Mouse (Mus musculus) neural tube, embryonic 15.5 days (tissue): Measurements from ENCODE around the gene Celsr2. TPM values are rescaled to one million over a fixed set of nuclear protein-coding genes. Genes with fewer than 3 reads are reported as not detected.

ENCODE experiments used
- ATAC-seq: fragments of 200-750 bp; cut with Nextera tagmentation; 2 replicates; pipeline ENCODE4 v1.8.0; 2017; ENCODE audit warnings: mild to moderate bottlenecking, moderate TSS enrichment, moderate library complexity; ENCODE audit not compliant: low FRiP score
- H3K27ac ChIP-seq: fragments of 300-500 bp; sonication (generic); replicated peaks from 2 replicates; pipeline ENCODE4 v1.5.1; 2015; ENCODE audit warnings: mild to moderate bottlenecking, inconsistent platforms
- H3K27me3 ChIP-seq: fragments of 300-500 bp; sonication (generic); replicated peaks from 2 replicates; pipeline ENCODE4 v1.6.1; 2015; ENCODE audit warnings: inconsistent platforms
- H3K36me3 ChIP-seq: fragments of 300-500 bp; sonication (generic); 2 replicates; pipeline ENCODE4 v1.6.1; 2015; ENCODE audit warnings: inconsistent platforms
- H3K4me1 ChIP-seq: fragments of 300-500 bp; sonication (generic); 2 replicates; pipeline ENCODE4 v1.6.1; 2015; ENCODE audit warnings: inconsistent platforms
- H3K4me2 ChIP-seq: fragments of 300-500 bp; sonication (generic); 2 replicates; pipeline ENCODE4 v1.6.1; 2015; ENCODE audit warnings: inconsistent platforms, mild to moderate bottlenecking, moderate library complexity
- H3K4me3 ChIP-seq: fragments of 300-500 bp; sonication (generic); replicated peaks from 2 replicates; pipeline ENCODE4 v1.5.1; 2015; ENCODE audit warnings: mild to moderate bottlenecking, inconsistent platforms
- H3K9ac ChIP-seq: fragments of 300-500 bp; sonication (generic); replicated peaks from 2 replicates; pipeline ENCODE4 v1.6.1; 2015; ENCODE audit warnings: mild to moderate bottlenecking, inconsistent platforms
- H3K9me3 ChIP-seq: fragments of 300-500 bp; sonication (generic); replicated peaks from 2 replicates; pipeline ENCODE4 v1.6.1; 2016; ENCODE audit warnings: inconsistent platforms
- WGBS: fragments of 180-500 bp; shearing (Covaris S2); methylation state at CpG from one replicate; pipeline ENCODE4 v1.1.7; 2015; ENCODE audit warnings: mixed read lengths; 5-methylcytosine and 5-hydroxymethylcytosine counted together
- polyA plus RNA-seq: library from polyadenylated mRNA; unstranded; fragments of >200 nt; fragmentation: Nextera tagmentation; extraction: Ambion mirVana; gene quantifications from 2 replicates; pipeline ENCODE4 v1.2.1, GENCODE M21; 2015

Gene Celsr2
- polyA plus RNA-seq, 1 experiment from 2014 or later: 35.0 TPM

GRCm38 (mm10) chr3:108410359-108410714 lies 5.0 kb downstream of the Celsr2 start:
- Histone ChIP-seq H3K4me3 (peak overlapping the region; percentile 37), H3K4me1 (peaks cover 90% of the 10 kb centered on the region), H3K4me2 (peak overlapping the region; percentile 76), H3K27me3 (no peaks in the 10 kb centered on the region), H3K36me3 (peaks cover 41% of the 10 kb centered on the region), H3K9me3 (no peaks in the 10 kb centered on the region), H3K27ac (peak overlapping the region; percentile 85), H3K9ac (peak overlapping the region; percentile 63)
- peak; percentile 25; the same call in 1 of the 2 replicates for ATAC-seq
- 6% methylated on average over 5 of the region's 5 CpGs for WGBS

DNA sequence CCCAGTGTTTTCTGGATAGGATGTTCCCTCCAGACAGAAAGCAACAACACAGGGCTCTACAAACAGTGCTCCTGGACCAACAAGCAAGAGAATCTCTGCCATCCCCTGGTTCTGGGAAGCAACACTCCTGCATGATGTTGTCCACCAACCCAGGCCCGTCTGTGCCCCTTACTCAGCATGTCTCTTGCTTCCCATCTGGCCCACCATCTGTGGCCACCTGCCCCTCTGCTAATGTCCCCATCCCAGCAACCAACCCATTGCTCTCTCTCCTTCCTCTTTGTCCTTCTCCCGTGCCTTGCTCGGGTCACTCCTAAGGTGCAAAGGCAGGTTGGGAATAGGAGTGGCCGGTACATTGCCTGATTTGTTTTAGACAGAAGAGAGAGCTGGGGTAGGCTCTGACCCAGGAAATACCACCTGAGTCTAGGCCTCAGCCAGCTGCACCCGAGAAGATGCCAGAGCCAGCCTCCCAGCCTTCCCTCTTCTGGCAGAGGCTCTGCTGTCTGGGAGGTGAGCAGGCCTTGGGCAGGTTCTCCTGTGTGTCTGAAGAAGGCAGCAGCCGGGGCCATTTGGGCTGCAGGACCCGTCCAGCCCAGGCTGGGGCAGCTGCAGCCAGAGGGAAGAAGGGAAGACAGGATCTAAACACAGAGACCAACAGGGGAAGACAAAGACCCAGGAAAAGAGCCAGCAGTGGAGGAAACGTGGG lies 5.5 kb downstream of the Celsr2 start:
- Histone ChIP-seq H3K9me3 (no peaks in the 10 kb centered on the region), H3K4me2 (peak overlapping the region; percentile 76), H3K27me3 (no peaks in the 10 kb centered on the region), H3K36me3 (peaks cover 45% of the 10 kb centered on the region), H3K27ac (peak overlapping the region; percentile 85), H3K4me3 (peak overlapping the region; percentile 37), H3K4me1 (peaks cover 88% of the 10 kb centered on the region), H3K9ac (peak overlapping the region; percentile 63)
- ATAC-seq: peak; percentile 1; the same call in 1 of the 2 replicates
- 14% methylated on average over 8 of the region's 8 CpGs for WGBS

DNA sequence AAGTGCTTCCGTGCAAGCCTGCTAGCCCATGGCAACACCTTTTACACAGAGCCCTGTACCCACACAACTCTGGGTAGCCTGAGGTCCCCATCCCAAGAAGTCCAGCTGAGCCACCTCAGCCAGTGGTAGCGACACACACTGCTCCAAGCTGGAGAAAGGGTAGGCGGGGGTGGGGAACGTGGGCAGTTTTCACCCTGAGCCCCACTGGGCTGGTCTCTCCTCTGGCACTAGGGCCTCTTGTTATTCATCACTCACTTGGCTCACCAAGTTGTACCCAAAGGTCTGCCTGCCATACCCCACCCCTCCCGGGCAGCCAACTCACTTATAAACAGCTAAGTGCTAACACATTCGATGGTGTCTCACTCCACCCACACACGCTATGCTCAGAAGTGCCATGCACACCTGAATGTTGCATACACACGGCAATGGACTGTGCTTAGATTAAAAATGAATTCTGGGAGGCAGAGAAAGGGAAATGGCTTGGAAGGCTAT lies 6.8 kb downstream of the Celsr2 start:
- H3K4me3 ChIP-seq: no peak overlapping the region
- no peak overlapping the region for H3K9ac ChIP-seq
- H3K36me3 ChIP-seq: peaks cover 48% of the 10 kb centered on the region
- peak overlapping the region; percentile 76 for H3K4me2 ChIP-seq
- no peaks in the 10 kb centered on the region for H3K9me3 ChIP-seq
- H3K27ac ChIP-seq: no peak overlapping the region
- no peaks in the 10 kb centered on the region for H3K27me3 ChIP-seq
- H3K4me1 ChIP-seq: peaks cover 76% of the 10 kb centered on the region
- 84% methylated on average over 8 of the region's 8 CpGs for WGBS
- no peak for ATAC-seq

DNA sequence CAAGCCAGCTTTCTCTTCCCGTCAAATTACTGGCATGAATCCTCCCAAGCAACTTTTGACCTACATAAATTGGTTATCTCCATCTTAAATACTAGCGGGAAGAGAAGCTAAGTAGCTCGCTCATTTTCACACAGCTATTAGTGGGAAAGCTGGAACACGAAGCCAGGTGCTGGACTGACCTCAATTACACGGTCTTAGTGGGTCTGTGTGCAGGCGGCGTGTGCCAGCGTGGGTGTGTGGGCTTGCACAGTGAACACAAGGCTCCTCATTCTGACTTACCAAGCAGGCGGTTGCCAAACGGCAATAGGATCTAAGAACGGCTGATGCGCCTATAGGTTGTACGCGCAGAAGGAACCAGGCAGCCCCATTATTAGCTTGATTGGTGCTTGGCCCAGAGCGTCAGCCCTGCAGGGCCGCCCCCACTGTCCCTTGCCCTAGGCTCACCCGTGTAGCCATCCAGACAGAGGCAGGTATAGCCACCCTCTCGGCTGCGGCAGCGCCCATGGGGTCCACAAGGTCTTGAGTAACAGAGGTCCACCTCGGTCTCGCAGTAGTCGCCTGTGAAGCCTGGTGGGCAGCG lies 9.0 kb downstream of the Celsr2 start:
- Histone ChIP-seq H3K9me3 (no peaks in the 10 kb centered on the region), H3K4me3 (no peak overlapping the region), H3K27me3 (no peaks in the 10 kb centered on the region), H3K27ac (peak overlapping the region; percentile 23; the same call in 1 of the 2 replicates), H3K4me1 (peaks cover 65% of the 10 kb centered on the region), H3K4me2 (no peak overlapping the region), H3K9ac (no peak overlapping the region), H3K36me3 (peaks cover 43% of the 10 kb centered on the region)
- ATAC-seq: no peak
- 63% methylated on average over 24 of the region's 24 CpGs for WGBS

GRCm38 (mm10) chr3:108405536-108406305 lies 9.6 kb downstream of the Celsr2 start:
- Histone ChIP-seq H3K36me3 (peaks cover 50% of the 10 kb centered on the region), H3K9me3 (no peaks in the 10 kb centered on the region), H3K4me3 (no peak overlapping the region), H3K4me2 (no peak overlapping the region), H3K27ac (peak overlapping the region; percentile 23; the same call in 1 of the 2 replicates), H3K9ac (no peak overlapping the region), H3K27me3 (no peaks in the 10 kb centered on the region), H3K4me1 (peaks cover 58% of the 10 kb centered on the region)
- ATAC-seq: no peak
- WGBS: 35% methylated on average over 14 of the region's 14 CpGs

DNA sequence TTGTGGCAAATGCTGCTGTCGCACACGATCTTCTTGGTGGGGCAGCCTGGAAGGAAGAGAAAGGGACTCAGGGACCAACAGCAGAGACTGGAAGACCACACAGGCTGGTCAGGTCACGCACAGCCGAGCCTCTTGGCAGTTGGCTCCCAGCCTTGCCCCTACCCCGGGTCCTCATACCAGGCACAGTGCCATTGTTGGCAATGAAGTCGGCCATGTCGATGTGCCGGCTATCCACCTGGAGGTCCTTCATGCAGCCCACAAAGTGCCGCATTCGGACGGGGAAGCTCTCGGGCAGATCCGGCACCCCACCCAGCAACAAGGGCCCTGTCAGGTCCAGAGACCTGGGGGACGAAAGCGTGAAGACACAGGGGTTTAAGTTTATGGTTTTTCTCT lies 12.8 kb downstream of the Celsr2 start:
- Histone ChIP-seq H3K4me1 (peaks cover 31% of the 10 kb centered on the region), H3K27ac (peak overlapping the region; percentile 46), H3K9me3 (no peaks in the 10 kb centered on the region), H3K27me3 (no peaks in the 10 kb centered on the region), H3K4me2 (no peak overlapping the region), H3K9ac (no peak overlapping the region), H3K36me3 (peaks cover 79% of the 10 kb centered on the region), H3K4me3 (no peak overlapping the region)
- peak; percentile 15; the same call in 1 of the 2 replicates for ATAC-seq
- 68% methylated on average over 15 of the region's 15 CpGs for WGBS

DNA sequence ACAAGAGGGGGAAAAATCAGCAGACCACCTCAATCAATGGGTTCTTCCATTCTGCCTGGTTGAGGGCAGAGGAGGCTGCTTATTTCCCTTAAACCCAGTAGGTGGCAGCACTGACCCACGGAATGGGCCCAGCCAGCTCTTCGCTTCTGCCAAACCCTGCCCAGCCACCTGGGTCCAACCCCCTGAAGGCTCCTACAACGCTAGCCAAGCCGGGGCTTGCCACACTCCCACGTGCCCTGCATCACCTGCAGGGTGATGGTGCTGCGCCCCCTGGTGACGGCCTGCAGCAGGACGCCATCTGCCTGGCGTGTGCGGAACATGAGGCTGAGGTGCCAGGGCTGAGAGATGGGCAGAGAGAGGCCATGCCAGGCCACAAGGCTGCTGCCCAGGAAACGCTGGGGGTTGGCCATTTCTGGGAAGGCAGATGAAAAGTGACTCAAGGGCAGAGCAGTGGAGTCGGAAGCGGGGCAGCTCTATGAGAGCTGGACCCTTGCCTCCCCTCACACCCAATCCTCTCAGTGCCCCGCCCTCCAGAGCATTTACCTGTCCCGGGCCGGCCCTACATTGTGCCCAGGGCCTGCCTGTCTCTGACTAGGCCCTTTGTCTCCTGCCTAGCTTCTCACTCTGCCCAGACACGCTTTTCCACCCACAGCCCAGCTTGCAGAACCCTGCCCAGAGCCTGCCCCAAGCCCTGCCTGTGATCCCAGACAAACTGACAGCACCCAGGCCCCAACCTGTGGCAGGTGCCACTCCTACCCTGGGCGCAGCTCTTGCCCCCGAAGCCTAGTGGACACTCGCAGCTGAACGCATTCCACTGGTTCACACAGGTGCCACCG lies 13.4 kb downstream of the Celsr2 start:
- 39% methylated on average over 22 of the region's 22 CpGs for WGBS
- no peak overlapping the region for H3K9ac ChIP-seq
- ATAC-seq: peak; percentile 86

GRCm38 (mm10) chr3:108400442-108400841 lies 14.9 kb downstream of the Celsr2 start:
- Histone ChIP-seq H3K27me3 (no peaks in the 10 kb centered on the region), H3K9me3 (no peaks in the 10 kb centered on the region), H3K4me3 (no peak overlapping the region), H3K4me2 (no peak overlapping the region), H3K27ac (no peak overlapping the region), H3K9ac (no peak overlapping the region), H3K36me3 (peaks cover 84% of the 10 kb centered on the region), H3K4me1 (peaks cover 15% of the 10 kb centered on the region)
- 92% methylated on average over 5 of the region's 5 CpGs for WGBS
- no peak for ATAC-seq

More for the DNA sequence above, 13.4 kb downstream of the Celsr2 start:
- Histone ChIP-seq H3K27ac (peak overlapping the region; percentile 46), H3K9me3 (no peaks in the 10 kb centered on the region), H3K36me3 (peaks cover 81% of the 10 kb centered on the region), H3K4me3 (no peak overlapping the region), H3K4me1 (peaks cover 30% of the 10 kb centered on the region), H3K27me3 (no peaks in the 10 kb centered on the region), H3K4me2 (no peak overlapping the region)

- H3K27me3 ChIP-seq: no peaks in the 10 kb centered on the region
- H3K4me3 ChIP-seq: no peak overlapping the region
- no peak overlapping the region for H3K9ac ChIP-seq
- H3K4me2 ChIP-seq: no peak overlapping the region
- no peaks in the 10 kb centered on the region for H3K9me3 ChIP-seq
- peaks cover 11% of the 10 kb centered on the region for H3K4me1 ChIP-seq
- WGBS: 93% methylated on average over 9 of the region's 9 CpGs
- peaks cover 87% of the 10 kb centered on the region for H3K36me3 ChIP-seq
- ATAC-seq: no peak
- no peak overlapping the region for H3K27ac ChIP-seq
Measured at GRCm38 (mm10) chr3:108398281-108398680, 17.1 kb downstream of the Celsr2 start.

GRCm38 (mm10) chr3:108392793-108393192 lies 22.6 kb downstream of the Celsr2 start:
- H3K36me3 ChIP-seq: peaks cover 64% of the 10 kb centered on the region
- H3K4me3 ChIP-seq: no peak overlapping the region
- H3K4me1 ChIP-seq: peaks cover 8% of the 10 kb centered on the region
- no peak for ATAC-seq
- no peaks in the 10 kb centered on the region for H3K27me3 ChIP-seq
- 49% methylated on average over 15 of the region's 15 CpGs for WGBS
- no peak overlapping the region for H3K27ac ChIP-seq
- H3K9me3 ChIP-seq: no peaks in the 10 kb centered on the region
- no peak overlapping the region for H3K4me2 ChIP-seq
- no peak overlapping the region for H3K9ac ChIP-seq

DNA sequence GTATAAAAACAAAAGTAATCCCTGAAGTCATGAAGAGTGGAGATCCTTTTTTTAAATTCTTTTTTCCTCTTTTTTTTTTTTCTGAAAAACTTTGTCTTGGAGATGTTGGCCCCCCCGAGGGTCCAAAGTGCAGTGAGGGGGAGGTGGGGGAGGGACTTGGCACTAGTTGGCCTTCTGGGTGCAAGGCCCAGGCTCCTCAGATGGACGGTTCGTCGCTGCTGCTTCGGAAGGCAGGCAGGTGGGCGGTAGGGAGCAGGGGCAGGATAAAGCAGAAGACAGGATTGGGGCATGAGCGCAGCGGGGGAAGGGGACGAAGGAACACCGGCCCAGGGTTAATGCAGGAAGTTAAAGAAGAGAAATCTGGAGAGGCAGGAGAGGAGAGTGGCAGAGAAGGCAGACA lies 23.1 kb downstream of the Celsr2 start:
- peaks cover 59% of the 10 kb centered on the region for H3K36me3 ChIP-seq
- no peak overlapping the region for H3K4me3 ChIP-seq
- H3K9me3 ChIP-seq: no peaks in the 10 kb centered on the region
- H3K27ac ChIP-seq: no peak overlapping the region
- 22% methylated on average over 10 of the region's 10 CpGs for WGBS
- no peaks in the 10 kb centered on the region for H3K27me3 ChIP-seq
- no peak overlapping the region for H3K9ac ChIP-seq
- no peak for ATAC-seq
- peaks cover 8% of the 10 kb centered on the region for H3K4me1 ChIP-seq
- no peak overlapping the region for H3K4me2 ChIP-seq
